Mouse (Mus musculus) heart, embryonic 15.5 days (tissue): ENCODE measurements around the gene Eva1b. TPM values are rescaled to one million over a fixed set of nuclear protein-coding genes. Genes with fewer than 3 reads are reported as not detected.

Source experiments
- ATAC-seq: fragments of 200-750 bp; cut with Nextera tagmentation; replicated peaks from 2 replicates; pipeline ENCODE4 v1.8.0; 2017; ENCODE audit warnings: low read depth, moderate TSS enrichment; ENCODE audit not compliant: insufficient number of reproducible peaks, insufficient read depth, low FRiP score
- H3K27ac ChIP-seq: fragments of 300-500 bp; sonication (generic); 2 replicates; pipeline ENCODE4 v1.5.1; 2015; ENCODE audit warnings: mild to moderate bottlenecking, inconsistent platforms
- H3K27me3 ChIP-seq: fragments of 300-500 bp; sonication (generic); 2 replicates; pipeline ENCODE4 v1.6.1; 2015; ENCODE audit warnings: inconsistent platforms
- H3K36me3 ChIP-seq: fragments of 300-500 bp; sonication (generic); 2 replicates; pipeline ENCODE4 v1.6.1; 2015; ENCODE audit warnings: mild to moderate bottlenecking, inconsistent platforms
- H3K4me1 ChIP-seq: fragments of 300-500 bp; sonication (generic); replicated peaks from 2 replicates; pipeline ENCODE4 v1.6.1; 2015; ENCODE audit warnings: inconsistent platforms
- H3K4me2 ChIP-seq: fragments of 300-500 bp; sonication (generic); 2 replicates; pipeline ENCODE4 v1.6.1; 2015; ENCODE audit warnings: inconsistent platforms, mild to moderate bottlenecking, moderate library complexity
- H3K4me3 ChIP-seq: fragments of 300-500 bp; sonication (generic); 2 replicates; pipeline ENCODE4 v1.5.1; 2015; ENCODE audit warnings: mild to moderate bottlenecking, inconsistent platforms
- H3K9ac ChIP-seq: fragments of 300-500 bp; sonication (generic); 2 replicates; pipeline ENCODE4 v1.6.1; 2015; ENCODE audit warnings: mild to moderate bottlenecking, inconsistent platforms
- H3K9me3 ChIP-seq: fragments of 300-500 bp; sonication (generic); replicated peaks from 2 replicates; pipeline ENCODE4 v1.6.1; 2016; ENCODE audit warnings: inconsistent platforms
- WGBS: fragments of 180-500 bp; shearing (Covaris S2); methylation state at CpG from one replicate; pipeline ENCODE4 v1.1.7; 2015; ENCODE audit warnings: mixed read lengths; 5-methylcytosine and 5-hydroxymethylcytosine counted together
- polyA plus RNA-seq: library from polyadenylated mRNA; unstranded; fragments of >200 nt; fragmentation: Nextera tagmentation; extraction: Ambion mirVana; gene quantifications from 2 replicates; pipeline ENCODE4 v1.2.1, GENCODE M21; 2015

Gene Eva1b
- polyA plus RNA-seq, 1 experiment from 2014 or later, result 28.0 TPM

DNA sequence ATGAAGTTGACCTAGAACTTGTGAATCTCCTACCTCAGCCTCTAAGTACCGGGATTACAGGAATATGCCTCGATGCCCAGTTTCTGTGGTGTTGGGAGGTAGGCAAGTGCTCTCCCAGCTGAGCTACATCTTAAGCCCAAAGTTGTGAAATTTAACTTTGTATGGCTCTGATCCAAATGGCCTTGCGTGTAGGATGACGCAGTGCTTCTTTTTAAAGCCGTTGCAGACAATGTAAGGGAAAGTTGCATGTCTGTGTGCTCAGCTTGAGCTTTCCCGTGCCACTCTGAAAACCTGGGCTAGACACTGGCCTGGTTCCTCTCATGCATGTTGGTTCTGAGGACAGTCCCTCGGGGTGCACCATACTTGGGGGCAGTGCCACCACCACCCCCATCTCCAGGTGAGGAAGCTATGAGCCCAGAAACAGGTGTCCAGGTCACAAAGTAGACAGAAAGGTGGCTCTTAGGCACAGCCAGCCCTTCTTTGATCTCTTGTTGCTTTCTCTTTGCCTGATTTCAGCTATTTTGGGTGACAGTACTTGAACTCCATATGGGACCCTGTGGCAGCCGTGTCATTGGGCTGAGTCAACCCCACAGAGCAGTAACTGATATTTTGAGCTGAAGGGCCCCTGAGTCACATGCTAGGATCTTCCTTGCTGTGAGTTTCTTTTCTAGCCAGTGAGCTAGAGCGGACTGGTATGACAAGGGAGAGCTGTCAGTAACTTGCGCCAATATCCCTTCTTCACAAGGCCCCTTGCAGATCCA, 37.8 kb upstream of the Eva1b start:
- peak overlapping the region; percentile 37; the same call in 1 of the 2 replicates for H3K9ac ChIP-seq
- 55% methylated on average over 10 of the region's 10 CpGs for WGBS
- ATAC-seq, result no peak

DNA sequence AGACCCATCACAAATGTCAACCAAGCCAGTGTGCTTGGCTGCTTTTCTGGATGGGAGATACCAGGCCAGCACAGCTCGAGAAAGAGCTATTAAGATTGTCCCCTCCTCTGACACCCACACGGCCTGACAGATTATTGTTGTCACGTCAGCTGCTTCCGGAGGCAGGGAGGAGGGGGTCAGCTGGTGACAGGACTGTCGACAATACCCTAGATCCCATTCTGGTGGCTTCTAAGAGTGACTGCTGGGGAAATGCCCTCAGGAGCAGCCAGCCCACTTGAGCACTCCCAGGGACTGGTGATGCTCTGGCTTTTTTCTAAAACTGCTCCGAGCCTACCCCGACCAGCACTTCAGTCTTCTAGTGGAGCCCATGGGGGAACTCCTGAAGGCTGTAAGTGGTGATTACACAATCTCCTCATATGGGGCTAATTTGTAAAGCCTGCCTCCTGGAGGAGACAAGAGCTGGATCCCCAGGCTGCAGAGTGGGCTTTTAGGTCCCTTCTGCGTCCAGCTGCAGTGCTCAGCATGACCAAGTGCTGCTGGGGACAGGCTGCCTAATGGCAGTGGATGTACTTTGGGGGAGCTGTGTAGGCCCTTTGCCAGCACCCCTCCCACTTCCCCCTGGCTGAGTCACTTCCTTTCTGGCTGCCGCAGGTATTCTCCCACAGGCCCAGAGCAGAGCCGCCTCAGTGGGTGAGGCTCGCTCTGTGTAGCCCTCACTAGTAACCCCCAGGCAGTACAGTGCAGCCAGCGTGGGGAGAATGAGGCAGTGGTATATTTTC, 37.0 kb upstream of the Eva1b start:
- H3K9ac ChIP-seq, result peak overlapping the region; percentile 37
- peak overlapping the region; percentile 97 for H3K27ac ChIP-seq
- 2% methylated on average over 12 of the region's 12 CpGs for WGBS
- peak; percentile 82 for ATAC-seq
- H3K27me3 ChIP-seq, result no peaks in the 10 kb centered on the region
- H3K36me3 ChIP-seq, result no peaks in the 10 kb centered on the region
- peak overlapping the region; percentile 56 for H3K4me2 ChIP-seq
- H3K9me3 ChIP-seq, result no peaks in the 10 kb centered on the region
- H3K4me3 ChIP-seq, result peak overlapping the region; percentile 19
- H3K4me1 ChIP-seq, result peaks cover 65% of the 10 kb centered on the region

More for the DNA sequence above, 37.8 kb upstream of the Eva1b start:
- H3K27me3 ChIP-seq, result no peaks in the 10 kb centered on the region
- peak overlapping the region; percentile 19; the same call in 1 of the 2 replicates for H3K4me3 ChIP-seq
- H3K4me1 ChIP-seq, result peaks cover 71% of the 10 kb centered on the region
- H3K36me3 ChIP-seq, result no peaks in the 10 kb centered on the region
- peak overlapping the region; percentile 97 for H3K27ac ChIP-seq
- no peaks in the 10 kb centered on the region for H3K9me3 ChIP-seq
- H3K4me2 ChIP-seq, result peak overlapping the region; percentile 56

DNA sequence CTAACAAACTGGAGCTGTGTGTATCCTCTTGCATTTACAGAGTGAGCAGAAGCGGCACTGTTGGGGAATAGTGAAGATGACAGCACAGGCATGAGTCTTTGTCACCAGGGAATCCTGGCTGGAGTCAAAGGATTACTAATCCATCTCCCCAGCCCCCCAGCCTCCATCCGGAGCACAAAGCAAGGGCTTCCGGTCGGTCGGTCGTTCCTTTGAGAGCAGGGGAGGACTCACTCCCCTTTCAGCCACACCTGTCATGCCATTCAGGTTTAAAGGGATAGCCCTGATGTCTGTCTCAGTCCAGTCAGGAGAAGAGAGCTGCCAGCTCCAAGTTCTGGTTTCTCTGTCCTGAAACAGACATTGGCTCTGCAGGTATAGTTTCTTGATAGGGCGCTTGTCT, 36.4 kb upstream of the Eva1b start:
- Histone ChIP-seq H3K4me2 (peak overlapping the region; percentile 56), H3K9ac (peak overlapping the region; percentile 37), H3K36me3 (no peaks in the 10 kb centered on the region), H3K9me3 (no peaks in the 10 kb centered on the region), H3K27me3 (no peaks in the 10 kb centered on the region), H3K4me3 (peak overlapping the region; percentile 19), H3K27ac (peak overlapping the region; percentile 97), H3K4me1 (peaks cover 67% of the 10 kb centered on the region)
- ATAC-seq, result no peak
- WGBS, result 17% methylated on average over 7 of the region's 7 CpGs

DNA sequence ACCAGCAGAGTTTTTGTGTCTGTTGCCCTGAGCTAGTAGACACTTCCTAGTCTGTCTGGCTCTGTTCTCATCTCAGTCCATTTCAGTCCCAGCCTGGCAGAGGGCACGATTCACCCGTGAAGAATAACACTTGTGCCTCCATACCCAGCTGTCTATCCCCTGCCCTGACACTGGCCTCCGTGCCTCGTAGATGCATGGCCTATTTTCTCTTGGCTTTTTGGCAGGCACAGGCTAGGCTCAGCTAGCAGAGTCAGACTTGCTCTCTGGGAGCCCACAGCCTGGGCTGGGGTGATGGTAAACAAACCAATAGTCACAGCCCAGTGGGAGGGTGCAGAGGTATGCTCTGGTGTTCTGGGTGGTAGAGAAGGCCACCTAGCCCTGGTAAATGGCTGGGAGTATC, 34.3 kb upstream of the Eva1b start:
- no peak overlapping the region for H3K27ac ChIP-seq
- ATAC-seq, result no peak
- H3K36me3 ChIP-seq, result no peaks in the 10 kb centered on the region
- no peak overlapping the region for H3K4me2 ChIP-seq
- H3K4me3 ChIP-seq, result no peak overlapping the region
- H3K27me3 ChIP-seq, result no peaks in the 10 kb centered on the region
- no peak overlapping the region for H3K9ac ChIP-seq
- H3K4me1 ChIP-seq, result peaks cover 62% of the 10 kb centered on the region
- 78% methylated on average over 4 of the region's 4 CpGs for WGBS
- no peaks in the 10 kb centered on the region for H3K9me3 ChIP-seq

DNA sequence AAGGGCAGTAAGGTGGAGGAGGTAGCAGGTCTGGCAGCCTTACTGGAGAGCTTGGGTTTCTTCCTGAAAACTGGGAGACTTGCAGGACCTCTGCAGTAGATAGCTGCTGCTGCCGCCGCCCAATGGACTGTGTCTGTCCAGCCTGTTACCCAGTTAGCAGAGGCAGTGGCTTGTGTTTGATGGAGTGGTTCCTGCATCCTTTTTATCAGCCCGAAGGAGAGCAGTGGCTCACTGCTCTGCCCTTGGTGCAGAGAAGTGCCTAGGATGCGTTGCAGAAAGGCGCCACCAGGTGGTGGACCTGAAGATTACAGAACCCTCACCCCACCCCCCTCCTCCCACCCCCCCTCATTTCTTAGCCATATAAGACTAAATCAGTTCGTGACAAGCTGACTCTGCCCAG, 33.6 kb upstream of the Eva1b start:
- no peak overlapping the region for H3K9ac ChIP-seq
- peaks cover 55% of the 10 kb centered on the region for H3K4me1 ChIP-seq
- no peak overlapping the region for H3K4me3 ChIP-seq
- H3K27me3 ChIP-seq, result no peaks in the 10 kb centered on the region
- H3K9me3 ChIP-seq, result no peaks in the 10 kb centered on the region
- H3K4me2 ChIP-seq, result no peak overlapping the region
- no peaks in the 10 kb centered on the region for H3K36me3 ChIP-seq
- WGBS, result 12% methylated on average over 6 of the region's 6 CpGs
- no peak for ATAC-seq
- no peak overlapping the region for H3K27ac ChIP-seq

DNA sequence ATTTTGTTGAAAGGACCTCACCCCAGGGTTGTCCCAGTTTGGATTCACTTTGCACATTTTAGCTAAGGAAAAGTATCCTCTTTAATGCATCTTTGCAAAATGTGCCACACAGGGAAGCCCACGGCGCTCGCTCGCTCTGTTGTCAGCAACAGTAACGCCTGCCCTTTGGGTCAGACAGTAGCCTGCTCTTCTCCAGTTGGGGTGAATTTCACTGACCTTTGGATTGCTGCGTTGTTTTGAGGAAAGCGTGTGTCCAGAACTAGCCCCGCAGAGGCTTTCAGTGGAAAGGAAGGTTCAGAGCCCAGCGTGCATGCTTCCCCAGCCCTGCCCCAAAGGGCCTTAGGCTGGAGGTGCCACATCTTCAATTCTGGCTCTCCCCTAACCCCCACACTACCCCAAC, 32.1 kb upstream of the Eva1b start:
- no peaks in the 10 kb centered on the region for H3K36me3 ChIP-seq
- no peaks in the 10 kb centered on the region for H3K9me3 ChIP-seq
- H3K9ac ChIP-seq, result no peak overlapping the region
- H3K4me1 ChIP-seq, result peaks cover 40% of the 10 kb centered on the region
- no peak overlapping the region for H3K4me2 ChIP-seq
- WGBS, result 84% methylated on average over 9 of the region's 9 CpGs
- H3K27me3 ChIP-seq, result no peaks in the 10 kb centered on the region
- no peak overlapping the region for H3K4me3 ChIP-seq
- no peak overlapping the region for H3K27ac ChIP-seq
- ATAC-seq, result no peak

DNA sequence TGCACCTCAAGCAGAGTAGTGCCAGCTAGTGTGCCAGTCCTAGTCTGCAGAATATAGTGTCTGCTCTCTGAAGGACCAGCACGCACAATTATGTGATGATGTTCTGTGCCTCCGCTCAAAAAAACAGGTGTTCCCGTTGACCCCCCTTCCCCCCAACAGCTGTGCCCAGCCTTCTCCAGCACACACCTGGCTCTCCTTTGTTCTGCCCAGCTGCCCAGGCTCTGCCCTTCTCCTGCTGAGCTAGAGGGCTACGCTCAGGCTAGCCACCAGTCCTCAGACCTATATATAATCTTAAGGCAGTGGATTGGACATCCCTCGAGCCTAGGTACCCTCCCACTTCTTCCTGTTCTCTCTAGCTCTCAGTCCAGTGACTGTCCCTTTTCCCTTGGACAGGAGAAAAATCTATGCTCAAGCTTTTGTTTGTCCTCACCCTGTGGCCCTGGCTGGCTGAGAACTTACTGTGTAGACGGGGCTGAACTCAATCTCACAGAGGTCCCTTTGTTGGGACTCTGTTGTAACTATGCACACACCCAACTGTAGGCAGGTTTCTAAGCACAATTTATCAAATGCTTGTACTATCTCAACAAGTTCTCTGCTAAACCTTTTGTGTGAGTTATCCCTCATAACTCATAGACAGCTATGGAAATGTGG, 31.5 kb upstream of the Eva1b start:
- Histone ChIP-seq H3K9ac (no peak overlapping the region), H3K4me3 (no peak overlapping the region), H3K4me1 (peaks cover 34% of the 10 kb centered on the region), H3K36me3 (no peaks in the 10 kb centered on the region; the same call in 1 of the 2 replicates), H3K27me3 (no peaks in the 10 kb centered on the region), H3K4me2 (no peak overlapping the region), H3K27ac (no peak overlapping the region), H3K9me3 (no peaks in the 10 kb centered on the region)
- 67% methylated on average over 6 of the region's 6 CpGs for WGBS
- ATAC-seq, result no peak

DNA sequence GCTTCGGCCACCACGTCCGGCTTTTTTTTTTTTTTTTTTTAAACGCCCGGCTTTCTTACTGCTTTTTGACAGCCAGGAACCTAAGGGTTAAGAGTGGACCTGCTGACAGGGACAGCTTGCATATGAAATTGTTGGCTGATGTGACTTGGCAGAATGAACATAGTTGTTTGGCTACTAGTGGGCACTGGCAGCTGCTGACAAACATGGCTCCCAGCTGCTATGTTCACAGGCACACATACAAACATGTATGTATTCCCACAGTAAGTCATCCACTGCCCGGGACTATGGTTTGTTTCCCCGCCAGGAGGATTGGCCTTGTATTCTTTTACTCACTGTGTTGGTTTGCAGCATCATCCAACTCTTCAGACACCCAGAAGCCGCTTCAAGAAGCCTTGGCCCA, 30.4 kb upstream of the Eva1b start:
- no peak for ATAC-seq
- Histone ChIP-seq H3K9ac (no peak overlapping the region), H3K36me3 (no peaks in the 10 kb centered on the region; the same call in 1 of the 2 replicates), H3K4me1 (peaks cover 23% of the 10 kb centered on the region), H3K9me3 (no peaks in the 10 kb centered on the region), H3K27me3 (no peaks in the 10 kb centered on the region), H3K4me2 (no peak overlapping the region), H3K27ac (no peak overlapping the region), H3K4me3 (no peak overlapping the region)
- 80% methylated on average over 8 of the region's 8 CpGs for WGBS

DNA sequence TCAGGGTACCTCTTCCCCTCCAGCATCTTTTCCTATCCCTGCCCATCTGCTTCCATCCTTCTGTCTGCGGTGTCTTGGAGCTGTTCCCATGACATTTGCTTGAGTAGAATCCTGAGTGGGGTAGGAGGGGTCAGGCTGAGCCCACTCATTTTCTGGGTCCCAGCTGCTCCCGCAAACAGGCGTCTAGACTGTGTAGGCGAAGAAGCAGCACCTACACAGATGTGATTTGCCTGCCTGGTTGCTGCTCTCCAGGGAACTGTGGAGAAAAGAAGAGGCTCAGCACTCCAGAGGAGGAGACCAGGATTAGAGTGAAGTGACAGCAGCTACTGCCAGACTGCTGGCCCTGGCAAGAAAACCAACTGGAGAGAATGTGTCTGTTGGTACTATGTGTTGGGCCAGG, 28.9 kb upstream of the Eva1b start:
- no peak overlapping the region for H3K4me3 ChIP-seq
- H3K36me3 ChIP-seq, result no peaks in the 10 kb centered on the region; the same call in 1 of the 2 replicates
- H3K4me2 ChIP-seq, result no peak overlapping the region
- no peak overlapping the region for H3K9ac ChIP-seq
- 86% methylated on average over 4 of the region's 4 CpGs for WGBS
- no peak overlapping the region for H3K27ac ChIP-seq
- H3K27me3 ChIP-seq, result no peaks in the 10 kb centered on the region
- ATAC-seq, result no peak
- H3K4me1 ChIP-seq, result peaks cover 18% of the 10 kb centered on the region
- no peaks in the 10 kb centered on the region for H3K9me3 ChIP-seq

DNA sequence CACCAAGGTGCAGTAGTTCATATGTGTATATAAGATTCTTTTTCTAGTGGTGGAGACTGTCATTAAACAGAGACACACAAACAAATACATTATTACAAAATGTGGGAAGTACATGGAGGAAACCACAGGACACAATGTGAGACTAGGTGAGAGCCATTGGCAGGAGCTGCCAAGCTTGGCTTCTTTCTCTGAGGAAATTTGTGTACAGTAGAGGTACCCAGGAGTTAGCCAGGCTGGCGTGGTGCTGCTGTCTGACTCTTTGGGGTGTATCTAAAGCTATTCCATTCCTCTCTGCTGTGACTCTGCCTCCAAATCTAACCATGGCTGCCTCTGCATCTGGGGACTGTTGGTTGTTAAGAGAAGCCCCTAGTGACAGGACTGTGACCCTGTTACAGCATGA, 28.5 kb upstream of the Eva1b start:
- no peaks in the 10 kb centered on the region; the same call in 1 of the 2 replicates for H3K36me3 ChIP-seq
- H3K27ac ChIP-seq, result no peak overlapping the region
- peaks cover 15% of the 10 kb centered on the region for H3K4me1 ChIP-seq
- H3K9me3 ChIP-seq, result no peaks in the 10 kb centered on the region
- H3K27me3 ChIP-seq, result no peaks in the 10 kb centered on the region
- 77% methylated on average over 1 of the region's 1 CpGs for WGBS
- no peak overlapping the region for H3K9ac ChIP-seq
- no peak overlapping the region for H3K4me3 ChIP-seq
- no peak overlapping the region for H3K4me2 ChIP-seq
- ATAC-seq, result no peak

DNA sequence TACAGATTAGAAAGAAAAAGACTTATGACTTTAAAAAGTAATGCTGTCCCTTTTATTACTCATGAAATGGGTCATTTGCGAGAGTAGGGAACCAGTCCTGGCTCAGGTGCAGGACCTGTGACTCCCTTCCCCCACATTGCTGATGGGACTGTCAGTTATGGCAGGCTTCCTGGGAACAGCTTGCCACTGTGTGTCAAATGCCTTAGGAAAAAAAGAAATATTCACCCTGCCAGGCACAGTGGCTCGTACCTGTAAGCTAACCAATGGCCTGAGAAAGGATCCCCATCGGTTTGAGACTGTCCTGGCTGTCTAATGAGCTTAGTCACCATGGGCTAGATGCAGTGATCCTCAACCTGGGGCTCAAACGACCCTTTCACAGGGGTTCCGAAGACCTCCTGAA, 27.5 kb upstream of the Eva1b start:
- Histone ChIP-seq H3K4me3 (no peak overlapping the region), H3K36me3 (peaks cover 9% of the 10 kb centered on the region; the same call in 1 of the 2 replicates), H3K27ac (no peak overlapping the region), H3K9me3 (no peaks in the 10 kb centered on the region), H3K9ac (no peak overlapping the region), H3K27me3 (no peaks in the 10 kb centered on the region), H3K4me1 (peaks cover 15% of the 10 kb centered on the region), H3K4me2 (no peak overlapping the region)
- ATAC-seq, result no peak
- WGBS, result 85% methylated on average over 5 of the region's 5 CpGs
